Mouse (Mus musculus) cerebellum, postnatal 36 days (tissue): Measurements from ENCODE around the gene Usp6nl.

Source experiments
- DNase-seq, 2 experiments: peaks; one replicate each; pipeline ENCODE4 v3.0.0; 2021 to 2022; ENCODE audit warnings: mixed read lengths in 2 of 2

Usp6nl gene

DNA sequence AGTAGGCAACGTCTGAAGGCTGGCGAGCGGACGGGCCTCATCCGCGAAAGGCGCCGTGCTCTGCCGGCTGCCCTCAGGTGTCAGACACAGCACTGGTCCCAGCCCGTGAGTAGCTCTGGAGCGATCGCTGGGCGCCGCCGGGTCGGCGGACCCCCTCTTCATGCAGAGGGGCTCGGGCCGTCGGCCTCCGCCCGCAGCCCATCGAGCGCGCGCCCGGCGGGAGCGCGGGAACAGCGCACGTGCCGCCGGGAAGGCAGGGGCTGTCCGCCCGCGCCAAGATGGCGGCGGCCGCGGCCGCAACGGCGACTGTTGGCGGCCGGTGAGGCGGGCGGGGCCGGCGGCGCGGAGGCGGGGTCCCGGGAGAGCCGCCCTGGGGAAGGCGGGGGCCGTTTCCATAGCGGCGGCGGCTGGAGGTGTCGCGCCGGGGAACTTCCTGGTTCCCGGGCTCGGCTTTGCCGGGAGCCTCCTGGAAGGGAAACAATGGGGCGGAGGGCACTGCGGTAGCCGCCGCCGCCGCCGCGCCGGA is at the start of gene Usp6nl:
Gene Usp6nl, plus strand, starts transcription at position 292 of the 526 bp plus-strand sequence.
- DNase-seq = peak; percentile 79 to 85

DNA sequence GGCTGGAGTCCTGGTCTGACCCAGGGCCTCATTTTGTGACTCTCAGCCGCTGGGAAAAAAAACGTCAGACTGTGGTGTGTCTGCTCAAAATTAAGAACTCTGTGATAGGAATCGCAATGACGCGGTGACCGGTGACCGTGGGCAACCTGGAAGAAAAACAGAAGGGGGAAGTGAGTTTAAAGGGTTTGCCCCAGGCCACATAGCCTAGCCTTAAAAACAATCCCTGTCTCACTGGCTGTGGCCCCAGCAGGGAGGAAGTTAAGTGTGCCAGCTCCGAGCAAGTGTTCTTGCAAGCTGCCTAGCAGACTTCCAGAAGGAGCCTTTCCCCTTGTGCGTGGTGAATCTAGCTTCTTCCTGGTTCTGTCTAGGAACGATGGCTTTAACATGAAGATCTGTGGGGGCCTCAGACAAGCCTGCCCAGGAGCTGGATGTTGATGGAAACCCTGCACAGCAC is 49.0 kb upstream of the Usp6nl start:
- peak in 1 of 2 experiments; percentile 13 for DNase-seq

DNA sequence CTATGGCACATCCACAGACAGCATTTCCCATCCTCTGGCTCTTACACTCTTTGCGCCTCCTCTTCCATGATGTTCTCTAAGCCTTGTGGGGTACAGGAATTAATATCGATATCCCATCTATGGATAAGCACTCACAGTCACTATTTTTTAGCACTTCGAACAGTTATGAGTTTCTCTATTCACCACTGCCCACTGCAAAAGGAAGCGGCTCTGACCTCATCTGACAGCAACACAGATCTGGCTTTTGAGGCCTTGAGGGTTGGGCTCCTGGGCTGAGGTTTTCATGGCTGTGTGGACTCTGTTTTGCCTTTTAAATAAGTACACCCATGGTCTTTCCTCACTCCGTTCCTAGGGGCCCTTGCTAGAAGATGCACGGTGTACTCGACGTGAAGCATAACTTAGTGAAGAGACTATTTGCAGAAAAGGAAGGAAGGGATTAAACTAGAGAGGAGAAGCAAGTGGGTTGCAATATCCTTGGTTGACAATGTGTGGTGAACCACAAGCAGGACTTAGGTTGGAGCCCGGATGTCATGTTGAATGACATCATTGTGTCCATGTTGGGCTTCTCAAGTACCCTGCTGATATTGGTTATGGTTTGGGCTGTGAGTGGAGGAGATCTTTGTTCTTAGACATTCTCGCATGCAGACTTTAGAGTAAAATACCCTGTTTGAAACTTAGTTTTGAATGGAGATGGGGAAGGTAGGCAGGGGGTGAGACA is 43.5 kb upstream of the Usp6nl start:
- no peak for DNase-seq

- DNase-seq = no peak
Observed at GRCm38 (mm10) chr2:6279614-6280301, 42.7 kb upstream of the Usp6nl start.

GRCm38 (mm10) chr2:6283569-6283968 is 38.9 kb upstream of the Usp6nl start:
- no peak for DNase-seq

DNA sequence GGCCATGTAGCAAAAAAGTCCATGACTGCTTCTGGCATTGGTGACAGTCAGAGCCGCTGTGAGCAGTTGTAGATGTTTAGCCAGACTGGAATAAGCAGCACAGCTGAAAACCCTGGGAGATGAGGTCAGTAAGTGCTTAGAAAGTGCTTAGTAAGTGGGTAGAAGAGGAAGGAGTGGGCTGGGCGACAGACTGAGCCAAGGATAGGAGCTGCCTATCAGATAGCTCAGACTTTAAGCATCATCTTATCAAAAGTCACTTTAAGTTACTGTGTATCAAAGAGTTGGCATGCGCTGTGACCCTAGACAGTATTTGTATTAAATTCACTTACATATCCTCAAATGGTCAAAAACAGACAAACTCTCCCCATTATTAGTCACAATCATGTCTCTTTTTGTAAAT is 37.7 kb upstream of the Usp6nl start:
- no peak for DNase-seq

- no peak for DNase-seq
Observed at GRCm38 (mm10) chr2:6285794-6286193, 36.7 kb upstream of the Usp6nl start.

GRCm38 (mm10) chr2:6293825-6294444 is 28.5 kb upstream of the Usp6nl start:
- peak; percentile 21 to 27 for DNase-seq

DNA sequence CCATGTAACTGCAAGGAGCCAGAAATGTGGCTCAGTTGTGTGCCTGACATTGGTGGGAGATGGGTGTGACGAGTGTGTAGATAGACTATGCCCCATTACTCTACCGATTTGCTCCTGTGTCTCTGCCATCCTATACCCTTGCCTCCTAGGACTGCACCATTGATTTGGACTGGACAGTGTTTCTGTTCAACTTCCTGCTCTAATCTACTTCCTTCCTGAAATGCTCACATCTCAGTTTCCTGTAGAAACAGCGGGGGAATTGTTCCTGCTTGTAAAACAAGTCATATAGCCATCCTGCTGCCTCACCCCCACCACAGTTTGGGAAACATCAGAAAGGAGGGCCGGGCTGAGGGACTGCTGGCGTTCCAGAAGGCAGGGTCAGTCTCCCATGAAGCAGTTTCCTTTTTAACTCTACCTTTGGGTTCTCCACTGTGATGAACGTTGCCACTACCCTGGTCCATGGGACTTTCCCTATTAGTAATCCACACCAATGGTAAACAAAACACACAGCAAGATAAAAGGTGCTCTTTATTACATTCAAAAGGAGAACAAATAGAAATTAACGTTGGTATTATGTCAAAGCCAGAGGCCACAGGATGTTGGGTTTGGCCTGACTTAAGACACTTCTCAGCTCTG is 27.4 kb upstream of the Usp6nl start:
- DNase-seq = no peak

DNA sequence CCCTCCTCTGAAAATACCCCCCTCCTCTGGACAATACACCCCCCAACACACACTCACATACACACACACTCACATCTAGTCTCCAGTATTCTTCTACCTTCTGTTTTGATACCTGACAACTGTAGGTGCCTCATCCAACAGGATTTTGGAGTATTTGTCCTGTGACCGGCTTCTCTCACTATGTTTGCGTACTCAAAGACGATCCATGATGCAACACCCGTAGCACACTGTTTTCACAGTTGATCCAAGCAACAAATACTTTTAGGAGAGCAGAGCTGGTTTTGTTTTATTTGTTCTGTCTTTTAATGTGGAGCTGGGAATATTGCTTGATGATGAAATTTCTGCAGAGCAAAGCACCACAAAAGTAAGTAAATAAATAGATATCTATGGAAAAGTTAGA is 17.7 kb upstream of the Usp6nl start:
- no peak for DNase-seq

GRCm38 (mm10) chr2:6306861-6307260 is 15.6 kb upstream of the Usp6nl start:
- DNase-seq = no peak

- DNase-seq = no peak
Observed at GRCm38 (mm10) chr2:6309373-6309821, 13.1 kb upstream of the Usp6nl start.

GRCm38 (mm10) chr2:6312764-6313163 is 9.7 kb upstream of the Usp6nl start:
- no peak for DNase-seq

DNA sequence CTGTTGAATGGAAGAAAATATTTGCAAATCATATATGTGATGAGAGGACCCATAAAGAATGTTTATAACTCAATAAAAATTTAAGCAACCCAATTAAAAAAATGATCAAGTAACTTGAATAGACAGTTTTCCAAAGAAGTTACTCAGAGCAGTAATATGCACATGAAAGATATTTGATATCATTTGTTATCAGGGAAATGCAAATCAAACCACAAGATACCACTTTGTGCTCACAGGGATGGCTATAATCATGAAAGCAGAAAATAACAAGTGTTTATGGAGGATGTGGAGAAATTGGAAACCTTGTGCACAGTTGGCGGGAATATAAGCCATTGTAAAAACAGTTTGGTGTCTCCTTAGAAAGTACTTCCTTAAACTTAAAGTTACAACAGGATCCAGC is 8.7 kb upstream of the Usp6nl start:
- no peak for DNase-seq

GRCm38 (mm10) chr2:6320153-6320552 is 2.3 kb upstream of the Usp6nl start:
- no peak for DNase-seq

DNA sequence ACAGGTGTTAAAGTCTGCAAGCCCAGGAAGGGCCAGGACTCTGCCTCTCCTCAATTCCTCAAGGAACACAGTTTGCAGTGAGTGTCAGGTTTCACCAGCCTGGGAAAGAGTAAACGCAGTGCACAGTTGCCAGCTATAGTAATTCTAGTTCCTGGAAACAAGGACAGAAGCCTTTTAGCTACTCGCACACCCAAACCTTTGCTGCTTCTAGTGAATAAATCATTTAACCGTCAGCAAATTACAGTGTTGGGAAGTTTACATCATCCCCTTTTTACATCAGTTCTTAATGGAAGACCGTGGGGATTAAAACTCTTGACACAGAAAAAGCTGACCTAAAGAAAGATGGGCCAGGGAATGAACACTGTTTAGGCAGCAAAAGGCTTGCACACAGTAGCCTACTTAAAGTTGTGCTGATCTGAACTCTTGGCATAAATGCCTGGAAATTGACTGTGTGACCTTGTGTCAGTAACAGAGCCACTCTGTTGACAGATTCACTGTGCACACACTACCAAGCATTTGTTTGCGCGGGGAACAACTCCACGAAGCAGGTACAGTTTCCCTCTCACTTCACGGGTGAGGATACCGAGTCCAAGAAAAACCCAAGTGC is 595 bp upstream of the Usp6nl start:
- no peak for DNase-seq

GRCm38 (mm10) chr2:6322938-6323521 is 563 bp downstream of the Usp6nl start:
- DNase-seq = peak; percentile 43 to 54

- DNase-seq = no peak
Observed at GRCm38 (mm10) chr2:6325646-6326045, 3.2 kb downstream of the Usp6nl start.

GRCm38 (mm10) chr2:6328927-6329326 is 6.5 kb downstream of the Usp6nl start:
- no peak for DNase-seq

DNA sequence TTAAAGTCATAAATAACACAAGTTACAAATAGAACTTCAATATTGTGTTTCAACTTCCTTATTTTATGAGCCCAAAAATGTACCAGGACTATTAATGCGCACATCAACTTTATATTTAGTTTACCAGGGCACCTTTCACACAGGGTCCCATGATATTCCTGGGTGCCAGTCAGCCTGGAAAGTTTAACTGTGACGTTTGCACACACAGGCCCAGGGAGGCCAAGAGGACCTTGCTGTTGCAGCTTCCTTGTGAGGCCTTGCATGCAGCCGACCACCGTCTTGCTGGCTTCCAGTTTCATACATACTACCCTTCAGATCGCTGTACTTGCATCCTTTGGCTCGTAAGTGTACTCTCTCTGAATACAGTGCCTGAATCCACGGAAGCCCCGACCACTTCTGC is 8.3 kb downstream of the Usp6nl start:
- DNase-seq = no peak

GRCm38 (mm10) chr2:6331324-6332137 is 9.1 kb downstream of the Usp6nl start:
- no peak for DNase-seq
